Mouse (Mus musculus) urinary bladder, postnatal 36 days (tissue): ENCODE data around the gene Mief1.

Experiments used
- DNase-seq, 2 experiments: peaks; one replicate each; pipeline ENCODE4 v3.0.0; 2022; ENCODE audit warnings: low spot score in 2 of 2, mixed read lengths in 1 of 2

The Mief1 gene

DNA sequence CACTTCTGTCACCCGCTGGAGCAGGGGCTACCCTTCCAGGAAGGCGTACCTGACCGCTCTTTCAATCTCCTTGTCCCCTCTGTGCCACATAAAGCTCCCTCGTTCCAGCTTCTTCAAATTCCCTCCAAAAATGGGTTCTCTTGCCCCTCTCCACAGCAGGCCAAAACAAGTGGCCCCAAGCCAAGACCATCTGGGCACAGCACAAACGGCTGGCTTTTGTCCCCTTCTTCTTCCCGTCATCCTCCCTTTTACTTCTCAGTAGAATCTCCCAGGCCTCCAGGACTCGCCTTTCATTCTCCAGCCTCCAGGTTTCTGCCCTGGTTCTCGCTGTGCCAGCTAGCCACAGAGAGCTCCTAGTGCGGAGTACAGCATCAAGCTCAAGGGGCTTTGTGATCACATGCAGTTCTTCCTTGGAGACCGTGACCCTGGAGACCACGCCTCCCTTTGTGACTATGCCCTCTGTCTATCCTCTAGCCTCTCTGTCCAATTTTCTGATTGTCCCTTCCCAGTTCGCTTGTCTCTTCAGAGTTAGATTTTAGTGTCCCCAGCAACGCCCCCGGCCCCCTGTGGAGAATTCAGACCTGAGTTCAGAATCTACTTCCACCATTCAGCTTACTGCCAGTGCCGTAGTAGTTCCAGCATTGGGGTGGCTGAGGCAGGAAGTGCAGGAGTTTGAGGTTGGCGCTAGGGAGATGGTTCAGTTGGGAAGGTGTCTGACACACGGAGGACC lies 5.6 kb upstream of the Mief1 start:
- no peak for DNase-seq

- no peak for DNase-seq
Observed at GRCm38 (mm10) chr15:80232331-80232730, 1.5 kb upstream of the Mief1 start.

- DNase-seq: no peak
Observed at GRCm38 (mm10) chr15:80233053-80233452, 765 bp upstream of the Mief1 start.

GRCm38 (mm10) chr15:80235535-80235934 lies 1.7 kb downstream of the Mief1 start, which contains the start of gene AC140267.1:
Gene AC140267.1, plus strand, starts transcription at chr15:80235835.
- DNase-seq: no peak

GRCm38 (mm10) chr15:80248135-80248534 lies 14.3 kb downstream of the Mief1 start:
- no peak for DNase-seq

- DNase-seq: no peak
Observed at GRCm38 (mm10) chr15:80248596-80248995, 14.8 kb downstream of the Mief1 start.

DNA sequence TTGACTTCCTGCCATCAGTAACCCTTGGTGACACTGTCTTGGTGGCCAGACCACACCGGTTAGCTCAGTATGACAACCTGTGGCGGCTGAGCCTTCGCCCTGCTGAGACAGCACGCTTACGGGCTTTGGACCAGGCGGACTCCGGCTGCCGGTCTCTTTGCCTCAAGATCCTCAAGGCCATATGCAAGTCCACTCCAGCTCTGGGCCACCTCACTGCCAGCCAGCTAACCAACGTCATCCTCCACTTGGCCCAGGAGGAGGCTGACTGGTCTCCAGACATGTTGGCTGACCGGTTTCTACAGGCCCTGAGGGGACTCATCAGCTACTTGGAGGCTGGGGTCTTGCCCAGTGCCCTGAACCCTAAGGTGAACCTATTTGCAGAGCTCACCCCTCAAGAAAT lies 15.9 kb downstream of the Mief1 start:
- no peak for DNase-seq

GRCm38 (mm10) chr15:80250586-80250985 lies 16.8 kb downstream of the Mief1 start:
- DNase-seq: no peak

- DNase-seq: no peak
Observed at GRCm38 (mm10) chr15:80253530-80253929, 19.7 kb downstream of the Mief1 start.

DNA sequence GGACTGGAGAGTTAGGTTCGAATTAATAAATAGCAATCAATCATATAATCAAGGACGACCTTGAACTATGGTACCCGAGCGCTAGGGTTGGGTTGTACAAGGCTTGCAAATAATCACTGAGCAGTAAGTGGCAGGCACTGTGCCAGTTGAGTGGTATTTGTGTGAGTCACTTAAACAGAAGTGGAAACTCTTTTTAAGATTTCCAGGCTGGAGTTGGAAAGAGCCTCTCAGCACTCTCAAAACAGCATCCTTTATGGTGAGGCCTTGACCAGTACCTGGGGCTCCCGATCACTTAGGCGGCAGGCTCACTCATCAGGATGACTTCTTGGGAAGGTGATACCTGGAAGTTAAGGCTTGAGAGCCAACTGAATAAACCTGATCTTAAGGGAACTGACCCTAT lies 20.4 kb downstream of the Mief1 start:
- peak in 1 of 2 experiments; percentile 32 for DNase-seq

DNA sequence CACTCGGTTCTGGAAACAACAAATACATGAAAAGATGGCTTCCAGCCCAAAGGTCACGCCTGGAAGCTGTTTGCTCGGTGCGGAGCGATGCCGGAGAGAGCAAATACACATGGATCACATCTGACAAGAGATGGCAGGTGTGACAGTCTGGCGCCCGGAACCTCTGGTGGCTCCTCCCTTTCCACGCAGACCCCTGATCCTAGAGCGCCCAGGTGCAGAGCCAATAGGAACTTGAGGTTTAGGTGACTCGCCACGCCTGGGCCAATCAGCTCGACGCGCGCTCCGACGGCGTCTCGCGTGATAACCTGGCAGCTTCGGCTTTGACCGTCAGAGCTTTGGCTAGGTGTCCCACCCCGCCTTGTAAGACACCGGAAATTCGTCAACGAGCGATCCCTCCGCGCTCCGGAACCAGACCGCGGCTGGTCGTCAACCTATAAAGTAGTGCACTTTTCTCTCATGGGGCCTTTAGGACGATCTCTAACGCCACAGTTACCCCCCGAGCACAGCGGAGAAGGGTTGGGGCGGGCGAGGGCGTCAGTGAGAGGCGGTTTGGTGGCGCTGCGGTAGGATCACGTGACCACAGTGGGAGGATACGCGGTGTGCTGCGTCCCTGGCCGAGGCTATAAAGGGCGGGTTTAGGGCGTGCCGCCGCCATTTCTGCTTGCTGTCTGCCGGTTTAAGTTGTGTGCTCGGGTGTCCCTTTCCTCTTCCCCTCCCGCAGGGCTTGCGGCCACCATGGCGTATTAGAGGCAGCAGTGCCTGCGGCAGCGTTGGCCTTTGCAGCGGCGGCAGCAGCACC lies 21.2 kb downstream of the Mief1 start, which contains the start of gene Atf4:
Gene Atf4, plus strand, starts transcription at position 338 of the 799 bp plus-strand sequence.
- DNase-seq: peak; percentile 95 to 99

GRCm38 (mm10) chr15:80255646-80256121 lies 21.9 kb downstream of the Mief1 start:
- DNase-seq: peak; percentile 69 to 86

DNA sequence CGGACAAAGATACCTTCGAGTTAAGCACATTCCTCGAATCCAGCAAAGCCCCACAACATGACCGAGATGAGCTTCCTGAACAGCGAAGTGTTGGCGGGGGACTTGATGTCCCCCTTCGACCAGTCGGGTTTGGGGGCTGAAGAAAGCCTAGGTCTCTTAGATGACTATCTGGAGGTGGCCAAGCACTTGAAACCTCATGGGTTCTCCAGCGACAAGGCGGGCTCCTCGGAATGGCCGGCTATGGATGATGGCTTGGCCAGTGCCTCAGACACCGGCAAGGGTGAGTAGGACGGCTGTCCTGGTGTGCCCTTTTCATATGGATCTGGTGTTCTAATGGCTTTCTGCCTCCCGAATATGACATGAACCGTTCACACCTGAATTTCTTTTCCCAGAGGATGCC lies 22.4 kb downstream of the Mief1 start:
- DNase-seq: no peak

- DNase-seq: no peak
Observed at GRCm38 (mm10) chr15:80256656-80257601, 23.1 kb downstream of the Mief1 start.

GRCm38 (mm10) chr15:80257602-80258239 lies 23.9 kb downstream of the Mief1 start:
- no peak for DNase-seq

- no peak for DNase-seq
Observed at GRCm38 (mm10) chr15:80258240-80259170, 24.7 kb downstream of the Mief1 start.

- DNase-seq: no peak
Observed at GRCm38 (mm10) chr15:80259406-80260045, 25.7 kb downstream of the Mief1 start.

DNA sequence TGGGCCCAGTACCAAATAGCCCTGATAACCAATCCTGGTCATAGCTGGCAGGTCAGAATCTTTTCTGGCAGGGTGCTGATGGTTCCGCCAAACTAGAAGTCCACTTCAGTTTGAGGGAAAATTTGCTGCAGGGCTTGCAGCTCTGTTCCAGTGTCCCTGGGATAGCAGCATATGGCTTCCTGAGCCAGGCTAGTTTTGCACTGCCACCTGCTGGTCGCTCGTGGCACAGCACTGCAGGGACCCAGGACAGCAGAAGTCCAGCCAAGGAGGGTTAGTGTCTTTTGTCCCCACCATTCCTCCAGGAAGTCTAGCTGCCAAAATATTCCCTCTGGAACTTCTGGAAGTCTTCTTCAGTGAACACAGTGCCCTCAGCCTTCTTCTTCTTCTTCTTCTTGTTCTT lies 26.9 kb downstream of the Mief1 start:
- DNase-seq: peak; percentile 61 to 79

DNA sequence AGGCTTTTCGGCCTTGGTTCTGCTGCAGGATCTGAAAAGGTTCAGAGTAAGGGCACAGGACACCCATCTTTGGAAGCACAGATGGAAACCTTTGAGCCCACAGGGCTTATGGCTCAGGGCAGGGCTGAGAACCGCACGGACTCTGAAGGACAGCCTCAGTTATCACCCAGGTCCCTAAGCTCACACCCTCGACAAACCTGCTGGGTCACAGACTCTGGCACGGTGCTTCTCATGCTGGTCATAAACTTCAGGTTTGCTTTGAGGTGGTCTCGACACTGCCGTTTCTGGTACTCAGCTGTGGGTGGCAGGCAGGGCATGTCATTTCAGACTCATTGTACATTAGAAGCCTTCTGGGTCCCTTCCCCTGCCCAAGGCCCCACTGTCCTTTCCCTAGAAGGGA lies 27.3 kb downstream of the Mief1 start:
- no peak for DNase-seq
